Mouse (Mus musculus) gastrocnemius, adult 2 months (tissue): ENCODE results near the gene Cd5l. TPM values are rescaled to one million over a fixed set of nuclear protein-coding genes. Genes with fewer than 3 reads are reported as not detected.

ENCODE experiments used
- DNase-seq: peaks from one replicate; pipeline ENCODE4 v3.0.0; 2022
- H3K27ac ChIP-seq: fragments of 200-600 bp; 2 replicates; pipeline ENCODE4 v1.8.1; 2022; ENCODE audit warnings: mild to moderate bottlenecking
- H3K4me3 ChIP-seq: fragments of 200-600 bp; 2 replicates; pipeline ENCODE4 v1.8.1; 2022; ENCODE audit warnings: mild to moderate bottlenecking, moderate library complexity
- CTCF ChIP-seq: fragments of 200-600 bp; IDR thresholded peaks from 2 replicates; pipeline ENCODE4 v1.8.1; 2022; ENCODE audit warnings: antibody characterized with exemption, mild to moderate bottlenecking, moderate library complexity
- intact Hi-C: fragments of 180-260 bp; cut with DNase I; formaldehyde crosslinking; loops from one replicate; pipeline ENCODE4 v1.15.1; 2025
- total RNA-seq, 2 experiments: library from RNA; stranded (reverse); gene quantifications; 2 replicates each; pipeline ENCODE4 v1.2.3; 2021

Cd5l gene
- total RNA-seq, 2 experiments from 2014 or later: not detected

DNA sequence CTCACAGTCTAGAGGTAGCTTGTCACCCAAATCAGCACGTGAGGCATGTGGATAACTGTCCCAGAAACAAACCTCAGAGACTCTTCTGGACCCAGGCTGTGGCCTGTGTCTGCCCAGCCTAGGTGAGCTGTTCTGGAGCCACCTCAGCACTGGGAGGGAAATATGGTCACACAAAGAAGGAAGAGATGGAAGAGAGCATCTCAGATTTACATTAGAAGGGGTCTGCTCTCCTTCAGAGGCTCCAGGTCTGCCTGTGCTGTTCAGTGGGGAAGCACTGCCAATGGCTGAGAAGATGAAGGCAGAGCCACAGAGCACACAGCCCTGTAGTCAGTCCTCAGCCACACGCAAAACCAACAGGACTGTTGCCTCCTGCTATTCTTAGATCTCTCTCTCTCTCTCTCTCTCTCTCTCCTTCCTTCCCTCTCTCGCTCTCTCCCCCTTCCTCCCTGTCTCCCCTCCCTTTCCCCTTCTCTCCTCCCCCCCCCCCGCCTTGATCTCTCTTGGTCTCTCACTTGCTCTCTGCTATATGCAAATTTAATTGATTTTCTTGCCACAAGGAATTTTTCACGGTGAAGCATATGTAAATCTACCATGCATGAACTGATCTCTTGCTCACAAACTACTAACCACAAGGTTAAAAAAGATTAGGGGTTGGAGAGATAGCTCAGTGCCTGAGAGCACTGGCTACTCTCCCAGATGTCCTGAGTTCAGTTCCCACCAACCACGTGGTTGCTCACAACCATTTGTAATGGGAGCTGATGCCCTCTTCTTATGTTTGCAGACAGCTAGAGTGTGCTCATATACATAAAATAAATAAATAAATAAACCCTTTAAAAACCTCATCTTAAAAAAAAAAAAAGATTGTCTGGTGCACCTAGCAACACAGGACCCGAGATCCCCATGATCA is 24.4 kb downstream of the Cd5l start:
- intact Hi-C loops: no loop called here
- no peak overlapping the region for H3K4me3 ChIP-seq
- TF ChIP-seq CTCF: no peak
- no peak for DNase-seq
- no peak overlapping the region for H3K27ac ChIP-seq

DNA sequence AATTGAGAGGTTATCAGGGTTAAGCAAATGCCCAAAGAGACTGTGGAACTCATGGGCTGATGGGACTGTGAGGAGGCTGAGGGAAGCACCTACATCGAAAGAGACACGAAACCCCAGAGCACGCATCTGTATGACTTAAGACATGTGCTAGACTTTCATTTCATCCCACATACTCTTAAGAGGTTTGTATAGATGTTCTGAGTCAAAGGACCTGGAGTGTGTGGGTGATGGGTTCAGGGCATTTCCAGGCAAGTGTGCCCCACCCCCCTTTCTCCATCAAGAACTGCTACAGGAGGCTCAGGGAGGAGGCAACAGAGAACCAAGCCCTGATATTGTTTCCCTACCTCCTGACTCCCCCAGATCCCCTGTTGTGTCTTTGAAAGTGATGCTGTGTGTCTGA is 25.6 kb downstream of the Cd5l start:
- no peak for TF ChIP-seq CTCF
- intact Hi-C loops: no loop called here
- Histone ChIP-seq H3K4me3 (no peak overlapping the region), H3K27ac (no peak overlapping the region)
- no peak for DNase-seq

GRCm38 (mm10) chr3:87385105-87385504 is 27.4 kb downstream of the Cd5l start:
- no peak for TF ChIP-seq CTCF
- Histone ChIP-seq H3K4me3 (no peak overlapping the region), H3K27ac (no peak overlapping the region)
- intact Hi-C loops: no loop called here
- DNase-seq: no peak

GRCm38 (mm10) chr3:87390935-87391334 is 33.3 kb downstream of the Cd5l start:
- no peak for TF ChIP-seq CTCF
- intact Hi-C loops: no loop called here
- no peak for DNase-seq
- Histone ChIP-seq H3K27ac (no peak overlapping the region), H3K4me3 (no peak overlapping the region)

GRCm38 (mm10) chr3:87398809-87399208 is 41.1 kb downstream of the Cd5l start:
- TF ChIP-seq CTCF: no peak
- intact Hi-C loops: no loop called here
- DNase-seq: no peak
- no peak overlapping the region for H3K27ac ChIP-seq
- H3K4me3 ChIP-seq: no peak overlapping the region

DNA sequence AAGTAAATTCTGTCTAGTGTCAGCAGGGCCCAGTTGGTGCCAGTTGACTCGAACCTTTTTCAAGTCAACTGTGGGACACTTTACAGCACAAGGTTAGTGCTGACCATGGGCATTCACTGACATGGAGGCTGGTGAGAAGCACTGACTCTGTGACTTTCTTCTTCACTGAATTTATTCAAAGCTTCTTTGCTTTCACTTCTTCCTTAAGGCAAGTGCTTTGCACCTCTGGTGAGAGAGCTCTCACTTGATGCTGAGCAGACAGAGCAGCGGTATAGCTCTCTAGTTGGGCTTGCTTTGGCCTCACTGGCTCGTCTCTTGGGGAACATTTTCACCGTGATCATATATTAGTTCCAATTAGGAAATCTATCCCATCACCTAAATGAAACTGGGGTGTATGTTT is 42.2 kb downstream of the Cd5l start:
- intact Hi-C loops: no loop called here
- no peak for DNase-seq
- no peak overlapping the region for H3K4me3 ChIP-seq
- TF ChIP-seq CTCF: no peak
- H3K27ac ChIP-seq: no peak overlapping the region

GRCm38 (mm10) chr3:87401321-87401720 is 43.6 kb downstream of the Cd5l start:
- Histone ChIP-seq H3K27ac (no peak overlapping the region), H3K4me3 (no peak overlapping the region)
- intact Hi-C loops: no loop called here
- TF ChIP-seq CTCF: no peak
- no peak for DNase-seq

- intact Hi-C loops: no loop called here
- peak; percentile 41 for TF ChIP-seq CTCF
- no peak overlapping the region for H3K27ac ChIP-seq
- H3K4me3 ChIP-seq: no peak overlapping the region
- DNase-seq: no peak
Observed at GRCm38 (mm10) chr3:87408171-87408570, 50.5 kb downstream of the Cd5l start.

GRCm38 (mm10) chr3:87409196-87409935 is 51.7 kb downstream of the Cd5l start:
- TF ChIP-seq CTCF: no peak
- intact Hi-C loops: no loop called here
- Histone ChIP-seq H3K27ac (no peak overlapping the region), H3K4me3 (no peak overlapping the region)
- no peak for DNase-seq

- no peak overlapping the region for H3K4me3 ChIP-seq
- no peak for DNase-seq
Observed at GRCm38 (mm10) chr3:87410605-87411004, 52.9 kb downstream of the Cd5l start.

DNA sequence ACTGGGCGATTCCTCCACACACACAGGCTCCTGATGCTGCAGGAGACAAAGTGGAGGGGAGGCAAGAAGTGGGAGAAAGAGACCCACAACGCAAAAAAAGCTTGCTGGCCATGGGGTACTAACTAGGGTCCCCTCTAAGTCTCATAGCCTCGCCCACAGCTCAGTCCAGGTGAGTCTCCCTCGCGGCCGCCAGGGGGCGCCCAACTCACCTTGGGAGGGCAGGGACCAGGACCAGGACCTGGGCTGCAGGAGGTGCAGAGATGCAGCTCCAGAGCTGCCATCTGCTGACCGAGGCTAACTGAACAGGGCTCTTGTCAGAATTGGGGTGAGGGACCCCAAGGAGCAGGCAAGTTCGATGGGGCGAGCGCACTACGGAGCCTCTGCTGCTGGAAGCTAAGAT is 53.5 kb downstream of the Cd5l start:
- peak; percentile 49 for DNase-seq
- Histone ChIP-seq H3K4me3 (no peak overlapping the region), H3K27ac (no peak overlapping the region)
- TF ChIP-seq CTCF: peak; percentile 85
- intact Hi-C loops: loop anchor here (1.0 kb wide), 1 partner anchor 88 kb away; no protein-coding TSS in a partner anchor

More at GRCm38 (mm10) chr3:87410605-87411004, 52.9 kb downstream of the Cd5l start:
- intact Hi-C loops: loop anchor here (1.0 kb wide), 1 partner anchor 89 kb away; no protein-coding TSS in a partner anchor
- TF ChIP-seq CTCF: no peak
- no peak overlapping the region for H3K27ac ChIP-seq

DNA sequence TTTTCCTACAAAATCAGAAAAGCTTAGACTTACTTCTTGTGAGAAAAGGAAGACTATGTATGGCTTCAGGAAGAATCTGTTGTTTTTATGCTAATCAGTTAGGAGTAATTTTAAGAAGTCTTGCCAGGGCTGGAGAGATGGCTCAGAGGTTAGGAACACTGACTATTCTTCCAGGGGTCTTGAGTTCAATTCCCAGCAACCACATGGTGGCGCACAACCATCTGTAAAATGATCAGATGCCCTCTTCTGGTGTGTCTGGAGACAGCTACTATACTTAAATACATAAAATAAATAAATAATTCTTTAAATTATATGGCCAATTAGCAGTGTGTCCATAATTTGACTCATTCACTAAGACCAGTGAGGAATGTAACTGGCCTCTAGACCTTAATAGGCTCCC is 63.0 kb downstream of the Cd5l start:
- TF ChIP-seq CTCF: no peak
- H3K4me3 ChIP-seq: no peak overlapping the region
- DNase-seq: no peak
- intact Hi-C loops: no loop called here
- H3K27ac ChIP-seq: no peak overlapping the region

Other genes starting within 250 kb of the Cd5l start
- 1 to 10 TPM; 4.1 to 5.7 TPM for gene Kirrel, start 183.1 kb upstream of the Cd5l start, total RNA-seq
- 1 to 10 TPM; 1.6 to 3.4 TPM for gene Fcrls, start 94.1 kb upstream of the Cd5l start, total RNA-seq
- gene Fcrl1, start 18.5 kb downstream of the Cd5l start, total RNA-seq: not detected
- not detected for gene Fcrl5, start 77.9 kb downstream of the Cd5l start, total RNA-seq
- gene Etv3, start 167.5 kb downstream of the Cd5l start, total RNA-seq: 10 to 100 TPM in 1 of 2 experiments, 1 to 10 TPM in 1; 9.5 to 10.6 TPM